Mouse (Mus musculus) small intestine, adult 2 months (tissue): ENCODE measurements around the gene Phb. TPM values are rescaled to one million over a fixed set of nuclear protein-coding genes. Genes with fewer than 3 reads are reported as not detected.

ENCODE experiments used
- H3K27ac ChIP-seq: fragments of 200-500 bp; 2 replicates; pipeline ENCODE4 v1.5.1; 2012; ENCODE audit warnings: low read depth, low read length, control low read depth, inconsistent platforms; ENCODE audit not compliant: insufficient read depth
- H3K27me3 ChIP-seq: fragments of 200-500 bp; 2 replicates; pipeline ENCODE4 v1.6.1; 2012; ENCODE audit warnings: mild to moderate bottlenecking, moderate library complexity, low read length, inconsistent platforms; ENCODE audit not compliant: control insufficient read depth, insufficient read depth
- H3K36me3 ChIP-seq: fragments of 200-500 bp; 2 replicates; pipeline ENCODE4 v1.6.1; 2012; ENCODE audit warnings: mild to moderate bottlenecking, low read length, control low read depth, inconsistent platforms; ENCODE audit not compliant: control insufficient read depth, insufficient read depth
- H3K4me1 ChIP-seq: fragments of 200-500 bp; 2 replicates; pipeline ENCODE4 v1.6.1; 2012; ENCODE audit warnings: low read length, inconsistent platforms, mixed read lengths; ENCODE audit not compliant: control insufficient read depth, insufficient read depth, insufficient read length
- H3K4me3 ChIP-seq: fragments of 200-500 bp; 2 replicates; pipeline ENCODE4 v1.5.1; 2012; ENCODE audit warnings: low read depth, mild to moderate bottlenecking, control low read depth, inconsistent platforms, low read length, moderate library complexity
- CTCF ChIP-seq: fragments of 200-500 bp; IDR thresholded peaks from 2 replicates; pipeline ENCODE4 v1.5.1; 2012; ENCODE audit warnings: low read depth, mild to moderate bottlenecking, control low read depth, inconsistent platforms, low read length, moderate library complexity, mixed read lengths; ENCODE audit not compliant: insufficient replicate concordance, insufficient read length; ENCODE audit errors: extremely low read depth
- POLR2A ChIP-seq: fragments of 200-500 bp; IDR thresholded peaks from 2 replicates; pipeline ENCODE4 v1.6.1; 2012; ENCODE audit warnings: low read depth, mild to moderate bottlenecking, control low read depth, inconsistent platforms, low read length, moderate library complexity
- WGBS: fragments of 180-500 bp; shearing (Covaris S2); methylation state at CpG from one replicate; pipeline ENCODE4 v1.1.7; 2018; 5-methylcytosine and 5-hydroxymethylcytosine counted together
- polyA plus RNA-seq: library from polyadenylated mRNA; depleted of rRNA; stranded (reverse); fragments of >200 nt; gene quantifications from 2 replicates; pipeline ENCODE4 v1.2.3, GENCODE M21; 2012

Gene Phb
- polyA plus RNA-seq, 1 experiment, result 61.3 TPM

DNA sequence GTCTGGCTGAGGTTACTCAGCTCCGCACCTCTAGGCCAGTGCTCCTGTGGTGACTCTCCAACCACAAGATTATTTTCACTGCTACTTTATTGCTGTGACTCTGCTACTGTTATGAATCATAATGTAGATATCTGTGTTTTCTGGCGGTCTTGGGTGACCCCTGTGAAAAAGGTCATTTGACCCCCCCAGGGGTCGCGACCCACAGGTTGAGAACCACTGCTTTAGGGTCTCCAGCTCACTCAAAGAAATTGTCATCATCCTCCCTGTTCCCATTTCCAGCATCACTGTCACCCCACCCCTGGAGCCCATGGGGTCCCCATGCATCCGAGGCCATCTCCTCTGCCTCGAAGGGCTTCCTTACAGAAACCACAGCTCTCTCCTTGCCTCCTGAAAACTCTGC lies 36.2 kb upstream of the Phb start:
- WGBS, result 84% methylated on average over 6 of the region's 6 CpGs
- H3K4me3 ChIP-seq, result no peak overlapping the region

DNA sequence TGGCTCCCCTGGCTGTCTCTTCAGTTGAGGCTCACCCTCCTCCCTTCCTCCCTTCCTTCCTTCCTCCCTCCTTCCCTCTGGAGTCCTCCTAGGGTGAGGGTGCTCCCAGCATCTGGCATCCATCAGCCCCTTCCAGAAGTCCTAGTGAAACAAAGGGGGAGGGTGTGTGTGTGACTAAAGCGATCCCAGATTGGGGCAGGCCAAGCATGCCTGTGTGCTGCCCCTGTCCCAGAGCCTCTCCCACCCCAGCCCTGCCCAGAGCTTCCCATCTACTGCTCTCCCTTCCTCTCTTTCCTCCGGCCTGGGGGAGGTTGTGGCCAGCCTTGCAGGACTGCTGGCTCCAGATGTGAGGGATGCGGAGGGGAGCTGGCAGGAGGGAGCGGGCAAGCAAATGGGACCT lies 35.5 kb upstream of the Phb start:
- WGBS, result 83% methylated on average over 4 of the region's 4 CpGs
- Histone ChIP-seq H3K27me3 (no peaks in the 10 kb centered on the region), H3K27ac (no peak overlapping the region), H3K4me3 (no peak overlapping the region), H3K36me3 (no peaks in the 10 kb centered on the region), H3K4me1 (no peaks in the 10 kb centered on the region)
- no peak for TF ChIP-seq CTCF
- TF ChIP-seq POLR2A, result no peak

More for the DNA sequence above, 36.2 kb upstream of the Phb start:
- TF ChIP-seq POLR2A (no peak), CTCF (no peak)
- H3K27ac ChIP-seq, result no peak overlapping the region
- no peaks in the 10 kb centered on the region for H3K27me3 ChIP-seq
- H3K4me1 ChIP-seq, result no peaks in the 10 kb centered on the region
- no peaks in the 10 kb centered on the region for H3K36me3 ChIP-seq

DNA sequence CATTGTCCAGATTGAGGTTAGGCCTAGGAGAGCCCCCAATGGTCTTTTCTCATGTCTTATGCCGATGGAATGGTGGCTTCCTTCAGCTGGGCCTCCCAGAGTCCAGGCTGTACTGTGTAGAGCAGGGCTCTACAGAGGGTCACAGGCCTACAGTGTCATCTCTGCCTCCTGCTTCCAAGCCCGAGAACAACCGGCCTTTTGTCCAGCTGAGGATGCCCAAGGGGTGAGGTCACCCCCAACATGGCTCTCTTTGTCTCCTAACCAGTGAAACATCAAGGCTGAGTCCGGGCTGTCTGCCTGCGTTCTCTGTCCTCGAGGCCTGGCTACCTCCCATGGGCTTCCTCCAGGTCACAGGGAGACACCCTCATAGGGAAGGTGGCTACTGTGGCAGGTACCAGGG lies 34.3 kb upstream of the Phb start:
- H3K27me3 ChIP-seq, result no peaks in the 10 kb centered on the region
- no peaks in the 10 kb centered on the region for H3K4me1 ChIP-seq
- no peak overlapping the region for H3K27ac ChIP-seq
- H3K36me3 ChIP-seq, result no peaks in the 10 kb centered on the region
- no peak overlapping the region for H3K4me3 ChIP-seq
- 74% methylated on average over 6 of the region's 6 CpGs for WGBS
- no peak for TF ChIP-seq POLR2A
- no peak for TF ChIP-seq CTCF

DNA sequence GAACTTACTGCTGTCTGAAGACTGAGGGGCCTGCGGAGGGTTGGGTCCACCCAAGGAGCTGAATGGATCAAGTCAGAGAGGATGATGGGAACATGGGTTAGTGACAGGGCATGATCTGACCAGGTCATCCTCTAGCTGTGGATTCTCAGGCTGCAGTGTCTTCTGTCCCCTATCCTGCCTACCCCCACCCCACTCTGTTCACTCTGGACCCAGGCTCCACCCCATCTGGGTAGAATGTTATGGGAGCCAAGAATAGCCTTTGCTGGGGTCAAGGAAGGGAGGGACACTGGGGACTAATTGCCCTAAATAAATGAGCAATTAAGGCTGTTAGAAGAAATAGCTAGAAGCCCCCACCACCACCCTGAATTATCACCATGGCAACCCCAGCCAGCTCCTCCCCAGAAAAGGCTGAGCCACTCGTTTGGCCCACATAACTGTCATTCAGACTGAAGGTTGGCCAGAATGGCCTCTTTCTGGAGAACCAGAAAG lies 33.2 kb upstream of the Phb start:
- no peaks in the 10 kb centered on the region for H3K4me1 ChIP-seq
- 74% methylated on average over 2 of the region's 2 CpGs for WGBS
- H3K27ac ChIP-seq, result no peak overlapping the region
- H3K4me3 ChIP-seq, result no peak overlapping the region
- H3K36me3 ChIP-seq, result no peaks in the 10 kb centered on the region
- TF ChIP-seq POLR2A (no peak), CTCF (no peak)
- H3K27me3 ChIP-seq, result no peaks in the 10 kb centered on the region

DNA sequence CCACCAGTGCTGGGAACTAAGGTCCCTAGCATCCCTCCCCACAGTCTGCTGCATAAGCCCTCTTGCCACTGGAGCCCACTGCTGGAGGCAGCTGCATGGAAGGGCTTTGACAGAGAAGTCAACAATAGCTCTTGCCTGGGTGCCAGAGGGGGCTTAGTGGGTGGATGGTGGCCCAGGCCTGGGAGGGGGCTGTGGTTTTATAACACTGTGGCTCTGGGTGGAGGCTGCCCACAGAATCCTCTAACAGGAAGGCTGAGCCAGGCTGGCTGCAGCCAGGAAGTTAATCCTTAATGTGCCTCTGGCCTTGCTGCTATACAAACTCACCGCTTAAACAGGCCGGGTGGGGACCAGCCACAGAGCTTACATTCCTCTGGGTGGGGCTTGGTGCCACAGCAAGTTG lies 31.7 kb upstream of the Phb start:
- no peak for TF ChIP-seq POLR2A
- TF ChIP-seq CTCF, result no peak
- Histone ChIP-seq H3K27me3 (no peaks in the 10 kb centered on the region), H3K4me1 (no peaks in the 10 kb centered on the region), H3K4me3 (no peak overlapping the region), H3K27ac (no peak overlapping the region), H3K36me3 (no peaks in the 10 kb centered on the region)
- 8% methylated on average over 2 of the region's 2 CpGs for WGBS

DNA sequence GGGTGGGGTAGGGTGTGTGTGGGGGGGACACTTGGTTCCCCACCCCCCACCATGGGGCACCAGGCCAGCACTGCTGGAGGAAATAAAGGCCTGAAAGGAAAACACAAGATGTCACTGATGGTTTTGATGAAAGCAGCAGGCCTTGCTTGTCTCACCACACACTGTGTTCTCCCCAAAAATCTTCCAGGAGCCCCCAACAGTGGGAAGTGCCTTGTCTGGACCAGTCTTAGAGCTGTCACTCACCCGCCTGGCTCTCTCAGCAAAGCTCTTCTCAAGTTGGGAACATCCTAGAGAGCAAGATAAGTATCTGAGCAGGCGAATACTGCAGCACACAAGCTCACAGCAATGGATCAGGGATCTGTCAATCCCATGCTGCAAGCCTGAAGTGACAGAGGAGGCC lies 26.0 kb upstream of the Phb start:
- WGBS, result 64% methylated on average over 2 of the region's 2 CpGs
- no peak overlapping the region for H3K27ac ChIP-seq

DNA sequence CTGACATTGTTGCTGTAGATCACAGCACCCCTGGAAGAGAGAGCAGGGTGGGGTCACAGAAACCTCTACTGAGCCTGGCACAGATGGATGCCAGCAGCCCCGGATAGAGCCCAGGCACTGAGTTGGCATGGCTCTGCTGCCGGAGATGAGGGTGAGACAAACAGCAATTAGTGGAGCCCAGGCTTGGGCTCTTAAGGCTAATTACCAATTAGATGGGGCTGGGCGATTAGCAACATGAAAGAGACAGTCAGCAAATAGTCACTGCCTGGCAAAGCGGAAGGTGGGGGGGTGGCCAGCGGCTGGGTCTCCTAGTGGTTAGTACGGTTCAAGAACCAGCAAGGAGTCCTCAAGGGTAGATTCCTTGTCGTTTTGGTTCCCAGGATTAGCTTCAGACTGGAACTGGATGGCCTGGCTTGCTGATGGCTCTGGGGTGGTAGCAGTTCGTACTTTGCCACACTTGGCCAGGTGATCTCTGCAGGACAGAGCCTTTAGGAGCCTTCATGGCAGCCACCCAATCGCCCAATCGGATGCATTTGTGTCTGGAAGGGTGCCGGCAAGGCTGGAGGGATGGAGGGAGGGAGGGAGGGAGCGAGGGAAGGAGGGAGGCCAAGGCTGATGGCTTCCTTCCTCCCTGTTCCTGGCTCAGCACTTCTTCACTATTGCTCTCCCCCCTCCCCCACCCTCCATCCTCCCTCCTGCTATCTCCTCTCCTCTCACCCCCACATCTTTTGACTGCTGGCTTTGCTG lies 24.1 kb upstream of the Phb start:
- peaks cover 25% of the 10 kb centered on the region for H3K27me3 ChIP-seq
- TF ChIP-seq POLR2A (no peak), CTCF (no peak)
- WGBS, result 43% methylated on average over 12 of the region's 12 CpGs
- H3K27ac ChIP-seq, result no peak overlapping the region
- no peak overlapping the region for H3K4me3 ChIP-seq
- no peaks in the 10 kb centered on the region for H3K36me3 ChIP-seq
- H3K4me1 ChIP-seq, result no peaks in the 10 kb centered on the region

More for the DNA sequence above, 26.0 kb upstream of the Phb start:
- Histone ChIP-seq H3K4me1 (no peaks in the 10 kb centered on the region), H3K27me3 (peaks cover 19% of the 10 kb centered on the region), H3K4me3 (no peak overlapping the region), H3K36me3 (no peaks in the 10 kb centered on the region)
- TF ChIP-seq CTCF (no peak), POLR2A (no peak)
